Mouse (Mus musculus) hindbrain, embryonic 10.5 days (tissue): ENCODE measurements around the gene Clec10a. TPM values are rescaled to one million over a fixed set of nuclear protein-coding genes. Genes with fewer than 3 reads are reported as not detected.
A peak's percentile ranks its signal among the peaks of the same experiment; 100 is the strongest.
"Not testable (repeated sequence)": the region's sequence is repeated elsewhere in the genome, so short reads cannot be mapped to it uniquely, and the experiment has no call there.

ENCODE experiments used
- DNase-seq: peaks from one replicate; pipeline ENCODE4 v3.0.0-alpha.2; 2017; ENCODE audit warnings: low spot score
- H3K27ac ChIP-seq: fragments of 300-500 bp; sonication (generic); 2 replicates; pipeline ENCODE4 v1.5.1; 2016; ENCODE audit warnings: mild to moderate bottlenecking, moderate library complexity
- H3K27me3 ChIP-seq: fragments of 300-500 bp; sonication (generic); 2 replicates; pipeline ENCODE4 v1.6.1; 2016; ENCODE audit warnings: mild to moderate bottlenecking; ENCODE audit not compliant: poor library complexity, insufficient read depth, severe bottlenecking
- H3K36me3 ChIP-seq: fragments of 300-500 bp; sonication (generic); 2 replicates; pipeline ENCODE4 v1.6.1; 2016; ENCODE audit warnings: mild to moderate bottlenecking, moderate library complexity
- H3K4me1 ChIP-seq: fragments of 300-500 bp; sonication (generic); replicated peaks from 2 replicates; pipeline ENCODE4 v1.6.1; 2016; ENCODE audit warnings: mild to moderate bottlenecking
- H3K4me3 ChIP-seq: fragments of 300-500 bp; sonication (generic); 2 replicates; pipeline ENCODE4 v1.5.1; 2016; ENCODE audit warnings: mild to moderate bottlenecking, moderate library complexity
- H3K9me3 ChIP-seq: fragments of 300-500 bp; sonication (generic); 2 replicates; pipeline ENCODE4 v1.6.1; 2016; ENCODE audit warnings: mild to moderate bottlenecking, moderate library complexity
- WGBS: fragments of 180-500 bp; shearing (Covaris S2); methylation state at CpG from one replicate; pipeline ENCODE4 v1.1.7; 2016; 5-methylcytosine and 5-hydroxymethylcytosine counted together
- polyA plus RNA-seq: library from polyadenylated mRNA; unstranded; fragments of >200 nt; fragmentation: Nextera tagmentation; extraction: Ambion mirVana; gene quantifications from 2 replicates; pipeline ENCODE4 v1.2.1, GENCODE M21; 2016

Gene Clec10a
- 0.35 and 0.81 TPM in 2 replicates for polyA plus RNA-seq

DNA sequence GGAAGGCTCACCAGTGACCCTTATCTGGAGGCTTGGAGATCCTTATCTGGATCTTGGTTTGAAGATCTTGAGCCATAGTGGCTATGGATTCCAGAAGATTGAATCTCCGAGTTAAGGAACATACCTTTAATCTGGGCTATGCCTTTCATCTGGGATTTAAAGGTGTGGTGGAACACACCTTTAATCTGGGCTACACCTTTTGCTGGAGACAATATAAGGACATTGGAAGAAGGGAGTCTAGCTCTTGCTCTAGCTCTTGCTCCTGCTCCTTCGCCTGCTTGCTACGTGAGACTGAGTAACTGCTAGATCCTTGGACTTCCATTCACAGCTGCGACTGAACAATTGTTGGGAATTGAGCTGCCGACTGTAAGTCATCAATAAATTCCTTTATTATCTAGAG is at the start of gene Clec10a:
Gene Clec10a (plus strand): TSS at position 301 of the 400 bp plus-strand sequence.
- H3K4me3 ChIP-seq, DNase-seq, H3K27ac ChIP-seq, H3K27me3 ChIP-seq, H3K9me3 ChIP-seq, H3K4me1 ChIP-seq, H3K36me3 ChIP-seq: not testable (repeated sequence)
- WGBS: no CpG with 5 or more reads among the region's 5 CpGs

DNA sequence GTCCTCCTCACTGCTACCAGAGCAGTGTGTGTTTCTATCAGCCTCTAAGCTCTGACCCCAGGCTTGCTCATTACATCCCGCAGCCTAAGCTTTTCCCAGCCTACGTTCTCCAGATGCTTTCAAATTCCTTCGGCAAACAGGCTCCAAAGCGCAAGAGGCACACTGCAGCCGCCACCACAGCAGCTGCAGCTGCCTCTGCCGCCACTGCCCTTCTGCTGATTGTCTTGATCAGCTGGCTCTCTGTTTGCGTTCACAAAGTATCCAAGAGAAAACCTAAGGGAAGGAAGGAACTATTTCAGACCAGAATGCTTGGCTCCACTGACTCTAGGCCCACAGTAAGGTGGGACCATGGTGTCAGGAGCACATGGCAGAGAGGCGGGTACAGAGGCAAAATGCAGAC is 48.9 kb upstream of the Clec10a start:
- Histone ChIP-seq H3K4me3 (no peak overlapping the region), H3K4me1 (no peaks in the 10 kb centered on the region), H3K9me3 (no peaks in the 10 kb centered on the region), H3K27me3 (no peaks in the 10 kb centered on the region), H3K27ac (0 out of 2 replicates have a peak overlapping the region, but pooled peaks have one; percentile 2), H3K36me3 (no peaks in the 10 kb centered on the region)
- WGBS: 72% methylated on average over 8 of the region's 8 CpGs
- DNase-seq: no peak

GRCm38 (mm10) chr11:70110146-70110545 is 45.9 kb upstream of the Clec10a start:
- WGBS: 73% methylated on average over 3 of the region's 3 CpGs

GRCm38 (mm10) chr11:70114562-70114961 is 41.4 kb upstream of the Clec10a start:
- no peak for DNase-seq
- H3K36me3 ChIP-seq: no peaks in the 10 kb centered on the region
- H3K27me3 ChIP-seq: no peaks in the 10 kb centered on the region
- 76% methylated on average over 4 of the region's 4 CpGs for WGBS
- H3K9me3 ChIP-seq: peaks cover 5% of the 10 kb centered on the region; the same call in 1 of the 2 replicates
- no peak overlapping the region for H3K27ac ChIP-seq
- H3K4me3 ChIP-seq: no peak overlapping the region
- no peaks in the 10 kb centered on the region for H3K4me1 ChIP-seq

More at GRCm38 (mm10) chr11:70110146-70110545, 45.9 kb upstream of the Clec10a start:
- H3K27me3 ChIP-seq: no peaks in the 10 kb centered on the region
- no peaks in the 10 kb centered on the region for H3K4me1 ChIP-seq
- H3K4me3 ChIP-seq: no peak overlapping the region
- no peak overlapping the region for H3K27ac ChIP-seq
- peak; percentile 31 for DNase-seq
- no peaks in the 10 kb centered on the region for H3K9me3 ChIP-seq
- no peaks in the 10 kb centered on the region for H3K36me3 ChIP-seq

- no peaks in the 10 kb centered on the region for H3K27me3 ChIP-seq
- WGBS: 87% methylated on average over 3 of the region's 3 CpGs
- no peaks in the 10 kb centered on the region for H3K36me3 ChIP-seq
- no peak overlapping the region for H3K27ac ChIP-seq
- H3K4me3 ChIP-seq: no peak overlapping the region
- no peaks in the 10 kb centered on the region for H3K4me1 ChIP-seq
- DNase-seq: no peak
- peaks cover 14% of the 10 kb centered on the region; the same call in 1 of the 2 replicates for H3K9me3 ChIP-seq
These were observed 40.1 kb upstream of the Clec10a start for GRCm38 (mm10) chr11:70115901-70116300.

DNA sequence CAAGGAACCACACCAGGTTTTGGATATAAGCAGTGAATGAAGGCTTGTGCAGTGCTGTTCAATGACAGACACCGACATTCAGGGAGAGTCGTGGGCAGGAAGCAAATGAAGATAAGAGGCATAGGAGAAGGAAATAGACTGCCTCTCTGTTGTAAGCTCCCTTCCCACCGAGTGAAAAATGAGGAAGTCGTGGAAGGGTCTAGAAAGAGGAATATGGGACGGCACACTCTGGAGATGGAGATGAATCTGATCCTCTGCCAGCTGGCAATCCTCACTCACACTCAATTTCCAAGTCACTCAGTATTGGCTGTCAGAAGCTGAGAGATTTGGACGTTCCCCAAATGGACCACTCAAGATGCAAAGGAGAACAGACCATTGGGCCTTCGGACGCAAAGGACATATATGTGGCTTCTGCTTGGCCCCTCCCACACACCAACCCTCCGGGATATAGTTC is 26.0 kb upstream of the Clec10a start, which contains the start of gene Mgl2:
Gene Mgl2 (plus strand): TSS at position 404 of the 454 bp plus-strand sequence.
- DNase-seq: no peak
- Histone ChIP-seq H3K9me3 (no peaks in the 10 kb centered on the region), H3K36me3 (no peaks in the 10 kb centered on the region), H3K27ac (no peak within 1 kb of the TSS), H3K4me3 (no peak within 1 kb of the TSS), H3K4me1 (no peaks in the 10 kb centered on the region), H3K27me3 (no peaks in the 10 kb centered on the region)
- WGBS: 85% methylated on average over 9 of the region's 9 CpGs

DNA sequence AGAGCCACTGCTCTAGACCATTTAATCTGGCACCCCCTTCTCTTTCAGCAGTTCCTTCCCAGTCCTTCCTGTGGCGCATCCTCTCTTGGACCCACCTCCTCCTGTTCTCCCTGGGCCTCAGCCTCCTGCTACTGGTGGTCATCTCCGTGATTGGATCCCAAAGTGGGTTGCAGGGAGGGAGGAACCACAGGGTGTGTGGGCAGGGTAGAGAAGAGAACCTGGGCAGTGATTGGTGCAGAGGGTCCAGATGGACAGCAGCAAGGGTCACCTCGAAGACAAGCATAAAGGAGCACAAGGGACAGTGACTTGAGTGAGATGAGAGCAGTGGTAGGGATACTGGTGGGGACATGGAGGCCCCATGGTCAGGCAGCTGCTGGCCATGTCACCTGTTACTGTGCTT is 21.0 kb upstream of the Clec10a start:
- H3K9me3 ChIP-seq, H3K27me3 ChIP-seq, H3K4me1 ChIP-seq, H3K27ac ChIP-seq, DNase-seq, H3K36me3 ChIP-seq, H3K4me3 ChIP-seq: not testable (repeated sequence)
- WGBS: 73% methylated on average over 3 of the region's 3 CpGs

DNA sequence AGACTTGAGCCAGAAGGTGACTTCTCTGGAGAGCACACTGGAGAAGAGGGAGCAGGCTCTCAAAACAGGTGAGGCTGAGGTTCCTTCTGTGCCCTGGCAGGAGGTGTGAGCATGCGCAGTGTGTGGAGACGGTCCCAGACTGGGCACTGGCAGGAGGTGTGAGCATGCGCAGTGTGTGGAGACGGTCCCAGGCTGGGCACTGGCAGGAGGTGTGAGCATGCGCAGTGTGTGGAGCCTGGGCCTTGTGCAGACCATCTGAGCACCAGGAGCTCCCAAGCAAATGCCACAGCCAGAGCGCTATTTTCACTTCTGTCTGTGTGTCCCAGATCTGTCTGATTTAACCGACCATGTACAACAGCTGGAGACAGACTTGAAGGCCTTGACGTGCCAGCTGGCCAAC is 20.1 kb upstream of the Clec10a start:
- H3K27me3 ChIP-seq, H3K27ac ChIP-seq, H3K36me3 ChIP-seq, DNase-seq, H3K4me3 ChIP-seq, H3K4me1 ChIP-seq, H3K9me3 ChIP-seq: not testable (repeated sequence)
- 94% methylated on average over 8 of the region's 8 CpGs for WGBS

- DNase-seq: no peak
- H3K36me3 ChIP-seq: no peaks in the 10 kb centered on the region
- H3K9me3 ChIP-seq: no peaks in the 10 kb centered on the region
- WGBS: 85% methylated on average over 10 of the region's 10 CpGs
- no peak overlapping the region for H3K4me3 ChIP-seq
- no peak overlapping the region for H3K27ac ChIP-seq
- H3K27me3 ChIP-seq: no peaks in the 10 kb centered on the region
- H3K4me1 ChIP-seq: no peaks in the 10 kb centered on the region
These were observed 16.8 kb upstream of the Clec10a start for GRCm38 (mm10) chr11:70139171-70139570.

GRCm38 (mm10) chr11:70151072-70151471 is 4.9 kb upstream of the Clec10a start:
- WGBS: 73% methylated on average over 3 of the region's 3 CpGs
- no peak overlapping the region for H3K27ac ChIP-seq
- H3K27me3 ChIP-seq: no peaks in the 10 kb centered on the region
- H3K4me1 ChIP-seq: no peaks in the 10 kb centered on the region
- H3K4me3 ChIP-seq: no peak overlapping the region
- H3K36me3 ChIP-seq: no peaks in the 10 kb centered on the region
- no peaks in the 10 kb centered on the region for H3K9me3 ChIP-seq
- DNase-seq: no peak

- no peak overlapping the region for H3K4me3 ChIP-seq
- no peaks in the 10 kb centered on the region for H3K4me1 ChIP-seq
- no peaks in the 10 kb centered on the region for H3K9me3 ChIP-seq
- no peaks in the 10 kb centered on the region for H3K36me3 ChIP-seq
- WGBS: 70% methylated on average over 3 of the region's 3 CpGs
- H3K27me3 ChIP-seq: no peaks in the 10 kb centered on the region
- no peak for DNase-seq
- H3K27ac ChIP-seq: no peak overlapping the region
These were observed 6.3 kb downstream of the Clec10a start for GRCm38 (mm10) chr11:70162336-70162735.

DNA sequence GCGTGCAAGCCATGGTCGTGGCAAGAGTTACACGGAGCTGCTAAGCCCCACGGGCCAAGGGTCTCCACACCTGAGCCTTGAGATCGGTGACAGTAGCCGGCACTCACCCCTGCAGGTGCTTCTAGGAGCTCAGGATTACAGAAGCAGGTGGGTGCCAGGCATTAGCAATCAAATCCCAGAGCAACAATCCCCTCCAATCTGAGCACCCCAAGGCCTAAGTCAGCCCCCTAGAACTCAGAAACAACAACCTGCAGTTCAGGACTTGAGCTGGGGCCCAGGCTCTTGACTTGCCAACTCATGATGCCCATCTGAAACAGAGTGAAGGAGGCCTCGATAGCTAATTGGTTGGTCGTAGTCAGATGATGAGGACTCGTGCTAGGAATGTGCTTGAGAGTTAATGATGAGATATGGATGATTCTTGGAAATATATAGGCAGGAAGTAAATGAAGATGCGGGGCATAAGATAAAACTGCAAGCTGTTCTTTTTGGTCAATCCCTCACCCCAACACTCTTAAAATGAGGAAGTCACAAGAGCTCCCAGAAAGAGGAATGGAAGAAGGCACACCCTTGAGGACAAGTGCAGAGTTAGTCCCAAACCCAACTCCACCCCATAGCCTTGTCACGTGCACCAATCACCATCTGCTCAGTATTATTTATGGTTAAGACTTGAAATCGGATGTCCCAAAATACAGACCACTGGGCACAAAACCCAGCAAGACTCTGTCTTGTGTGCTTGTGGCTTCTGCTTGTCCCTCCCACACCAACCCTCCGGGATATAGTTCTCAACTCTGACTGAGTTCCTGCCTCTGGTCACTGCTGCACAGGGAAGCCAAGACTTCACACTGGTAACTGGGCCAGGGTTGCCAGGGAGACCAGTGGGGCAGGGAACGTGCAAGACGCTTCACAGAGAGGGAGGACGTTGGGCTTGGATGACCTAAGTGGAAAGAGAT is 10.2 kb downstream of the Clec10a start:
- Histone ChIP-seq H3K27me3 (no peaks in the 10 kb centered on the region), H3K9me3 (no peaks in the 10 kb centered on the region), H3K4me1 (peaks cover 8% of the 10 kb centered on the region; the same call in 1 of the 2 replicates), H3K36me3 (no peaks in the 10 kb centered on the region), H3K4me3 (no peak overlapping the region), H3K27ac (no peak overlapping the region)
- no peak for DNase-seq
- 73% methylated on average over 16 of the region's 16 CpGs for WGBS

DNA sequence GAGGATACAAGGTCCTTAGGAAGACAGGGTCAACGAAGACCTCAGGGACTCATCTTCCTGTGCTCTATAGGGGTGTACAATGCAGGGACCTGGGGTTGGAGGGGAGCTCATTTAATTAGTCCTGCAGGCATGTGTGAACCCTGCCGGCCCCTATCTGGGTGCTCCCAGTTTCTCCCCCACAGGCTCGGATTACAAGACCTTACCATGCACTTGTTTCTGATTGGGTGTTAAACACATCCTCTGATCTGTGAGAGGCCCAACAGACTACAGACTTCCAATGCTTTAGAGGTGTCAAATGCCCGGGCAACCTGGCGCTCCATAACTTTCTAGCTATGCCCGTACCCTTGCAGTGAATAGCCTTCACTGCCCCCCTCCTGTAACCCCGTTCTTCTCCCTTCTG is 12.1 kb downstream of the Clec10a start:
- Histone ChIP-seq H3K27ac (no peak overlapping the region), H3K9me3 (no peaks in the 10 kb centered on the region), H3K4me3 (no peak overlapping the region), H3K27me3 (no peaks in the 10 kb centered on the region), H3K36me3 (no peaks in the 10 kb centered on the region), H3K4me1 (peaks cover 8% of the 10 kb centered on the region; the same call in 1 of the 2 replicates)
- 64% methylated on average over 7 of the region's 7 CpGs for WGBS
- no peak for DNase-seq
